Mouse (Mus musculus): ENCODE results near the gene Pym1. TPM values are rescaled to one million over a fixed set of nuclear protein-coding genes. Genes with fewer than 3 reads are reported as not detected.

Pym1 gene
- 2.4 TPM for polyA plus RNA-seq (2014; fragmentation: Illumina TruSeq; extraction: RNeasy Lipid Tissue Mini Kit (QIAGEN cat#74804); ENCODE audit: low read depth, low replicate concordance)

DNA sequence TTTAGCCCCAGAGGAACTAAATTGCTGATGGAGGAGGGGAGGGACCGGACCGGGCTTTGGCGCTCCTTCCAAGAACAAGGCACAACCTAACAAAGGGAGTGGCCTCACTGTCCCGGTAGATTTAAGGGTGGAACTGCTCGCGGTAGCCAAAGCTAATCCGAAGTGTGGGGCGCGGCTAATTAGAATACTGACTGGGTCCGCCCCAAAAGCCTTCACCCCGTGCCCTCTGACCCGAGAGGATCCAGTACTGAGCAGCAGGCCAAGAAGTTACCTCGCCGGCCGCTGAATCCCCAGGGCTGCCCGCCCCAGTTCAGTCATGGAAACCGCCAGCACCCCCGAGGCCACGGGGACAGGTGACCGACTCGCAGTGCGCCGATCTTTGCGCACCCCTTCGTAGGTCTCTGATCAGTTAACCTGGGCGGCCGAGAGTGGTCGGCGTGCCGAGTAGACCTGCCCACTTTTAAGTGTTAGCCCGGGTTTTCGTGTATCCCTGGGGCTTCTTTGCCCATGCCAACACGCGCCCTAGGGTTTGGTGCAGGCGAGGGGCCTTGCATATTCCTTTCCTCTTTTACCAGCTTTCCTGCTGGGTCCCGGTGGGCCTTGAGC, at the start of gene Pym1:
TSS of gene Pym1 (plus strand) at position 244 of the 606 bp plus-strand sequence.

DNA sequence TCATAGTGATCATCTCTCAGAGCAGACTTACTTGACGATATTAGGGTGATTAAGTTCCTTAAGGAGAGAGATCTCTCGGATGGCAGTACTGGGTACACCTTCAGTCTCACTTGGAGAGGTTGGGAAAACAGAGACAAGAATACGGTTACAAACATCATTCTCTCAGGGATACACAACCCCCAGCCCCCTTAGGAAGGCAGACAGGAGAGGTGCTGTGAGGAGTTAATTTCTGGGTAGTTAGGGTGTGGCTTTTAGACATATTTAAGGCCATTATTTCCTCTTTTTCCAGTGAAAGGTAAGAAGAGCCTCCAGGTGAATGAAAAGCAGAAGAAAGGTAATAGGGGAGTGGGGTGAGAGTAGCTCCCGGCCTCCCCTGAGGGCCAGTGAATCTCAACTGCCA, 43.8 kb upstream of the Pym1 start, which contains the start of gene Pmel:
TSS of gene Pmel (plus strand) at position 301 of the 400 bp plus-strand sequence.

GRCm38 (mm10) chr10:128704491-128705316, 43.0 kb upstream of the Pym1 start, which contains the start of gene Cdk2:
Cdk2 (minus strand) TSS chr10:128705031.

DNA sequence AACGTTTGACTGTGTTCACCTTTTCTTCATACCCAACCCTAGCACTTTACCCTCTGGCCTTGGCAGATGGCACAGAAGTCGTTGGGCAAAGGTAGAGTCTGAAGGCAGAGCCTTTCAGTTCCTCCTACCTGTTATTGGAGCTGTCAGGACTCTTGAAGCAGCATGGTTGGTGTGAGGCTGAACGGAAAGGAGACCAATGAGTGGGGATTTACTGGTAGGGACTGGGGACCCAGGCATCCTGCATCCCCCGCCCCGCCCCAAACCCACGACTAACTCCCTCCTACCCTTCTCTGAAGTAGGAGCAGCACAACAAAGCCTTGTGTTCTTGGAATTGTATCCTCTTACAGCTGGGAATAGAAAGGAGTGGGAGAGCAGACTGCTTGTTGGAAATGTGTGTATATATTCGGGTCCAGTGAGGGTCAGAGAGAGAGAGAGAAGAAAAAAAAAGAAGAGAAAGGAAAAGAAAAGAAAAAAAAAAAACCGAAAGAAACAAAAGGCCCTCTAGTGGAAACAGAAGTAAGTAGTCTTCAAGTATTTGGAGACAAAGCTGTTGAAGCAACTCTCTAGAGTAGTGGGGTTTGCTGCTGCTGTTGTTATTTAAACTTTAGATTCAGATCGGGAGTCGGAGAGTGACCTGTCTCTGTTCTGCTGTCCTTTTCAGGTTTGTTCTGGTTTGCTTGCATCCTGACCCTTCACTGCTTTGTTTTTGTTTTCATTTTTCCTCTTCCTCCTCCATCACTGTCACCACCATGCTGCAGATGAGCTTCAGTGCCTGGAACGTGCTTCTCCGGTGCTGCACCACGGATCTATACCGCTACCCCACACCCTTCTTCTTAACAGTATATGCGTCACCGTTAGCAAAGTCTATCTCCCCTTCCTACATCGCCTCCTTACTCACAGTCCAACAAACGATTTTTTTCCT, 2.7 kb upstream of the Pym1 start, which contains the start of gene Dgka:
TSS of gene Dgka (minus strand) at position 176 of the 922 bp plus-strand sequence.

GRCm38 (mm10) chr10:128790398-128791124, 42.9 kb downstream of the Pym1 start, which contains the start of gene Mmp19:
Mmp19 (plus strand) TSS chr10:128790910.

DNA sequence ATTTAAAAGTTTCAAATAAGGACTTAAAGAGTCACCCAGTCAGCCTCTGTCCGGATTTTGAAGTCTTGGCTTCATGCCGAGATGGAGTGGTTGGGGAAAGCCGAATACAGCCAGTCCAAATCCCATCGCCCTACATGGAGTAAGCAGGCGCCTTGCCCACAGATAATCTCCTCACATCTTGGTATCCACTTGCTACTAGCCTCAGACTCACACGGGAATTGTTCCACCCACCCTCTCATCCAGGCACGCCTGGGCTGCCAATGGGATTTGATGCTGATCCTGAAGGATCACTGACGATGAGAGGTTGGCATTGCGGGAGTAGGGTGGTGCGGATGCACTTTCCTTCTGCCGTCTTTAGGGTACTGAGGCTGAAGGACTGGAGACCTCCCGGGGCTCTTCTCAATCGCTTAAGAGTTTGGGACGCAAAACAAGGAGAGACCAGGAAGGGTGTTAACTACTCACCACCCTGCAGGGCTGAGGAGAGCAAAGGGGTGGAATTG, 56.1 kb downstream of the Pym1 start, which contains the start of gene Dnajc14:
TSS of gene Dnajc14 (plus strand) at position 292 of the 500 bp plus-strand sequence.

GRCm38 (mm10) chr10:128804271-128805091, 56.8 kb downstream of the Pym1 start, which contains the start of gene Tmem198b:
Tmem198b (minus strand) TSS chr10:128804370.

Other genes starting within 250 kb of the Pym1 start
- 0.71 TPM for gene Myl6b, start 249.2 kb upstream of the Pym1 start, polyA plus RNA-seq (2014; fragmentation: Illumina TruSeq; extraction: RNeasy Lipid Tissue Mini Kit (QIAGEN cat#74804); ENCODE audit: low read depth, low replicate concordance)
- 0.36 TPM for gene Esyt1, start 222.0 kb upstream of the Pym1 start, polyA plus RNA-seq (2014; fragmentation: Illumina TruSeq; extraction: RNeasy Lipid Tissue Mini Kit (QIAGEN cat#74804); ENCODE audit: low read depth, low replicate concordance)
- 3.2 TPM for gene Zc3h10, start 200.1 kb upstream of the Pym1 start, polyA plus RNA-seq (2014; fragmentation: Illumina TruSeq; extraction: RNeasy Lipid Tissue Mini Kit (QIAGEN cat#74804); ENCODE audit: low read depth, low replicate concordance)
- gene Rpl41, start 198.6 kb upstream of the Pym1 start, polyA plus RNA-seq (2014; fragmentation: Illumina TruSeq; extraction: RNeasy Lipid Tissue Mini Kit (QIAGEN cat#74804); ENCODE audit: low read depth, low replicate concordance): 21.9 TPM
- gene Pa2g4, start 181.9 kb upstream of the Pym1 start, polyA plus RNA-seq (2014; fragmentation: Illumina TruSeq; extraction: RNeasy Lipid Tissue Mini Kit (QIAGEN cat#74804); ENCODE audit: low read depth, low replicate concordance): 83.5 TPM
- gene Erbb3, start 158.2 kb upstream of the Pym1 start, polyA plus RNA-seq (2014; fragmentation: Illumina TruSeq; extraction: RNeasy Lipid Tissue Mini Kit (QIAGEN cat#74804); ENCODE audit: low read depth, low replicate concordance): 0.55 TPM
- gene Rps26, start 121.1 kb upstream of the Pym1 start, polyA plus RNA-seq (2014; fragmentation: Illumina TruSeq; extraction: RNeasy Lipid Tissue Mini Kit (QIAGEN cat#74804); ENCODE audit: low read depth, low replicate concordance): 5.4 TPM
- gene Ikzf4, start 101.9 kb upstream of the Pym1 start, polyA plus RNA-seq (2014; fragmentation: Illumina TruSeq; extraction: RNeasy Lipid Tissue Mini Kit (QIAGEN cat#74804); ENCODE audit: low read depth, low replicate concordance): 0.34 TPM
- 3.7 TPM for gene Suox, start 73.8 kb upstream of the Pym1 start, polyA plus RNA-seq (2014; fragmentation: Illumina TruSeq; extraction: RNeasy Lipid Tissue Mini Kit (QIAGEN cat#74804); ENCODE audit: low read depth, low replicate concordance)
- 36.2 TPM for gene Rab5b, start 51.6 kb upstream of the Pym1 start, polyA plus RNA-seq (2014; fragmentation: Illumina TruSeq; extraction: RNeasy Lipid Tissue Mini Kit (QIAGEN cat#74804); ENCODE audit: low read depth, low replicate concordance)
- gene Pmel, start 43.7 kb upstream of the Pym1 start, polyA plus RNA-seq (2014; fragmentation: Illumina TruSeq; extraction: RNeasy Lipid Tissue Mini Kit (QIAGEN cat#74804); ENCODE audit: low read depth, low replicate concordance): 1.1 TPM
- gene Cdk2, start 42.9 kb upstream of the Pym1 start, polyA plus RNA-seq (2014; fragmentation: Illumina TruSeq; extraction: RNeasy Lipid Tissue Mini Kit (QIAGEN cat#74804); ENCODE audit: low read depth, low replicate concordance): 48.1 TPM
- gene Dgka, start 3.0 kb upstream of the Pym1 start, polyA plus RNA-seq (2014; fragmentation: Illumina TruSeq; extraction: RNeasy Lipid Tissue Mini Kit (QIAGEN cat#74804); ENCODE audit: low read depth, low replicate concordance): 70.4 TPM
- gene Mmp19, start 43.0 kb downstream of the Pym1 start, polyA plus RNA-seq (2014; fragmentation: Illumina TruSeq; extraction: RNeasy Lipid Tissue Mini Kit (QIAGEN cat#74804); ENCODE audit: low read depth, low replicate concordance): 1.0 TPM
- 12.3 TPM for gene Dnajc14, start 56.2 kb downstream of the Pym1 start, polyA plus RNA-seq (2014; fragmentation: Illumina TruSeq; extraction: RNeasy Lipid Tissue Mini Kit (QIAGEN cat#74804); ENCODE audit: low read depth, low replicate concordance)
- gene Tmem198b, start 56.5 kb downstream of the Pym1 start, polyA plus RNA-seq (2014; fragmentation: Illumina TruSeq; extraction: RNeasy Lipid Tissue Mini Kit (QIAGEN cat#74804); ENCODE audit: low read depth, low replicate concordance): 2.5 TPM
- gene Sarnp, start 69.4 kb downstream of the Pym1 start, polyA plus RNA-seq (2014; fragmentation: Illumina TruSeq; extraction: RNeasy Lipid Tissue Mini Kit (QIAGEN cat#74804); ENCODE audit: low read depth, low replicate concordance): 220 TPM
- gene Ormdl2, start 73.8 kb downstream of the Pym1 start, polyA plus RNA-seq (2014; fragmentation: Illumina TruSeq; extraction: RNeasy Lipid Tissue Mini Kit (QIAGEN cat#74804); ENCODE audit: low read depth, low replicate concordance): 89.0 TPM
- 1.2 TPM for gene Gdf11, start 143.8 kb downstream of the Pym1 start, polyA plus RNA-seq (2014; fragmentation: Illumina TruSeq; extraction: RNeasy Lipid Tissue Mini Kit (QIAGEN cat#74804); ENCODE audit: low read depth, low replicate concordance)
- 53.4 TPM for gene Cd63, start 153.1 kb downstream of the Pym1 start, polyA plus RNA-seq (2014; fragmentation: Illumina TruSeq; extraction: RNeasy Lipid Tissue Mini Kit (QIAGEN cat#74804); ENCODE audit: low read depth, low replicate concordance)
- 3.0 TPM for gene Rdh5, start 175.0 kb downstream of the Pym1 start, polyA plus RNA-seq (2014; fragmentation: Illumina TruSeq; extraction: RNeasy Lipid Tissue Mini Kit (QIAGEN cat#74804); ENCODE audit: low read depth, low replicate concordance)
- gene Bloc1s1, start 176.1 kb downstream of the Pym1 start, polyA plus RNA-seq (2014; fragmentation: Illumina TruSeq; extraction: RNeasy Lipid Tissue Mini Kit (QIAGEN cat#74804); ENCODE audit: low read depth, low replicate concordance): 5.1 TPM
- gene Itga7, start 185.9 kb downstream of the Pym1 start, polyA plus RNA-seq (2014; fragmentation: Illumina TruSeq; extraction: RNeasy Lipid Tissue Mini Kit (QIAGEN cat#74804); ENCODE audit: low read depth, low replicate concordance): 1.0 TPM
- gene Mettl7b, start 213.1 kb downstream of the Pym1 start, polyA plus RNA-seq (2014; fragmentation: Illumina TruSeq; extraction: RNeasy Lipid Tissue Mini Kit (QIAGEN cat#74804); ENCODE audit: low read depth, low replicate concordance): 0.22 TPM
- not detected for gene Olfr9, start 241.5 kb downstream of the Pym1 start, polyA plus RNA-seq (2014; fragmentation: Illumina TruSeq; extraction: RNeasy Lipid Tissue Mini Kit (QIAGEN cat#74804); ENCODE audit: low read depth, low replicate concordance)